Comparison of ENCODE assay signal across 11 mouse cellular contexts in genomic region chr6:125216898-125217297, GRCm38 (mm10). TPM values are rescaled to one million over a fixed set of nuclear protein-coding genes. Genes with fewer than 3 reads are reported as not detected.
DNase-seq lines count a peak whose midpoint lies in the region; ATAC-seq lines count a peak whose summit lies in the region.
"Had no signal": no experiment of that assay in that cellular context is flagged by ENCODE, and none has a peak within 500 bp of the region (broad histone marks: within the 10 kb centered on the region; RNA-seq: fewer than 3 reads in every experiment).

No protein-coding gene starts in this region.

- no peak overlapping the region for H3K4me2 ChIP-seq in forebrain, embryonic 11.5 days (ENCODE audit: low read depth, low read length, severe bottlenecking)
- peak overlapping the region; percentile 89; the same call in 1 of the 2 replicates for H3K4me2 ChIP-seq in limb, embryonic 12.5 days
- H3K4me2 ChIP-seq in liver, embryonic 13.5 days: peak overlapping the region; percentile 96

- no peaks in the 10 kb centered on the region for H3K27me3 ChIP-seq in forebrain, embryonic 11.5 days (ENCODE audit: control insufficient read depth, insufficient read depth, low read length)
- peaks cover 29% of the 10 kb centered on the region for H3K27me3 ChIP-seq in forebrain, embryonic 10.5 days (ENCODE audit: poor library complexity, severe bottlenecking)
- H3K27me3 ChIP-seq in limb, embryonic 12.5 days: peaks cover 11% of the 10 kb centered on the region
- peaks cover 30% of the 10 kb centered on the region for H3K27me3 ChIP-seq in limb, embryonic 10.5 days (ENCODE audit: low read depth, poor library complexity, severe bottlenecking)
- peaks cover 21% of the 10 kb centered on the region for H3K27me3 ChIP-seq in liver, embryonic 13.5 days

- H3K4me1 ChIP-seq in forebrain, embryonic 11.5 days (replicated peaks; ENCODE audit: control insufficient read depth, insufficient read depth, low read length): no peaks in the 10 kb centered on the region; the same call in 1 of the 2 replicates
- peaks cover 16% of the 10 kb centered on the region for H3K4me1 ChIP-seq in forebrain, embryonic 10.5 days
- H3K4me1 ChIP-seq in limb, embryonic 12.5 days (replicated peaks): peaks cover 6% of the 10 kb centered on the region; the same call in 1 of the 2 replicates
- H3K4me1 ChIP-seq in limb, embryonic 10.5 days: peaks cover 13% of the 10 kb centered on the region
- peaks cover 16% of the 10 kb centered on the region for H3K4me1 ChIP-seq in liver, embryonic 13.5 days (replicated peaks)

- H3K9me3 ChIP-seq in forebrain, embryonic 11.5 days (ENCODE audit: control insufficient read depth, low read length): no peaks in the 10 kb centered on the region
- H3K9me3 ChIP-seq in forebrain, embryonic 10.5 days: no peaks in the 10 kb centered on the region
- no peaks in the 10 kb centered on the region for H3K9me3 ChIP-seq in limb, embryonic 12.5 days
- no peaks in the 10 kb centered on the region for H3K9me3 ChIP-seq in limb, embryonic 10.5 days (replicated peaks)
- H3K9me3 ChIP-seq in liver, embryonic 13.5 days (replicated peaks): no peaks in the 10 kb centered on the region

- peak overlapping the region; percentile 12; the same call in 1 of the 2 replicates for H3K9ac ChIP-seq in forebrain, embryonic 11.5 days (ENCODE audit: low read length)
- H3K9ac ChIP-seq in limb, embryonic 12.5 days (replicated peaks): no peak overlapping the region
- H3K9ac ChIP-seq in liver, embryonic 13.5 days: peak overlapping the region; percentile 86; the same call in 1 of the 2 replicates

- no peak overlapping the region for H3K4me3 ChIP-seq in forebrain, embryonic 11.5 days (ENCODE audit: low read depth, low read length)
- no peak overlapping the region; the same call in 1 of the 2 replicates for H3K4me3 ChIP-seq in forebrain, embryonic 10.5 days
- no peak overlapping the region for H3K4me3 ChIP-seq in limb, embryonic 12.5 days (replicated peaks)
- H3K4me3 ChIP-seq in limb, embryonic 10.5 days: no peak overlapping the region
- peak overlapping the region; percentile 79; the same call in 1 of the 2 replicates for H3K4me3 ChIP-seq in liver, embryonic 13.5 days (replicated peaks)

- no peaks in the 10 kb centered on the region for H3K36me3 ChIP-seq in forebrain, embryonic 11.5 days (ENCODE audit: control insufficient read depth, insufficient read depth, low read length)
- peaks cover 9% of the 10 kb centered on the region for H3K36me3 ChIP-seq in forebrain, embryonic 10.5 days (replicated peaks)
- peaks cover 6% of the 10 kb centered on the region; the same call in 1 of the 2 replicates for H3K36me3 ChIP-seq in limb, embryonic 12.5 days
- no peaks in the 10 kb centered on the region for H3K36me3 ChIP-seq in limb, embryonic 10.5 days
- 0 out of 2 replicates have a peak, but pooled peaks cover 4% of the 10 kb centered on the region for H3K36me3 ChIP-seq in liver, embryonic 13.5 days

- no peak for ATAC-seq in forebrain, embryonic 11.5 days (replicated peaks; ENCODE audit: low FRiP score)
- no peak for ATAC-seq in limb, embryonic 12.5 days (ENCODE audit: insufficient number of reproducible peaks, insufficient read depth, low FRiP score, low TSS enrichment, low read depth)
- no peak for ATAC-seq in liver, embryonic 13.5 days (ENCODE audit: low read depth)

- no peak overlapping the region for H3K27ac ChIP-seq in forebrain, embryonic 11.5 days (ENCODE audit: low read depth, low read length)
- no peak overlapping the region for H3K27ac ChIP-seq in forebrain, embryonic 10.5 days
- H3K27ac ChIP-seq in limb, embryonic 12.5 days: no peak overlapping the region
- H3K27ac ChIP-seq in limb, embryonic 10.5 days: no peak overlapping the region
- H3K27ac ChIP-seq in liver, embryonic 13.5 days: no peak overlapping the region

- WGBS in forebrain, embryonic 11.5 days: 89% methylated on average over 2 of the region's 2 CpGs
- 87% methylated on average over 2 of the region's 2 CpGs for WGBS in forebrain, embryonic 10.5 days
- 73% methylated on average over 2 of the region's 2 CpGs for WGBS in limb, embryonic 12.5 days
- 81% methylated on average over 2 of the region's 2 CpGs for WGBS in limb, embryonic 10.5 days
- WGBS in liver, embryonic 13.5 days (ENCODE audit: insufficient replicate concordance): 58% methylated on average over 2 of the region's 2 CpGs

- DNase-seq in forebrain, embryonic 11.5 days (ENCODE audit: low spot score): peak; percentile 37
- no peak for DNase-seq in forebrain, embryonic 10.5 days (ENCODE audit: extremely low spot score, low spot score)
- no peak for DNase-seq in limb, embryonic 10.5 days (ENCODE audit: low spot score)
- peak; percentile 51 for DNase-seq in brain, adult 2 months (ENCODE audit: low read depth, low spot score)
- DNase-seq in liver, embryonic 13.5 days: no peak
- DNase-seq in right cerebral cortex, adult 18-20 months: no peak
- no peak for DNase-seq in ovary, postnatal 10 days (ENCODE audit: low spot score)
- DNase-seq: gastrocnemius, postnatal 10 days; lung, postnatal 14 days; retina, postnatal 1 day had no signal

RNA-seq across cellular contexts. Expression of gene Vamp1, which starts 1.5 kb away (rescaled TPM):
- polyA plus RNA-seq in forebrain, embryonic 11.5 days (2014; fragmentation: Nextera tagmentation; extraction: Ambion mirVana): 1.9 and 2.1 TPM in 2 replicates
- polyA plus RNA-seq in forebrain, embryonic 10.5 days (2016; fragmentation: Nextera tagmentation; extraction: Ambion mirVana): 3.8 and 4.7 TPM in 2 replicates
- 6.3 and 7.4 TPM in 2 replicates for polyA plus RNA-seq in limb, embryonic 12.5 days (2016; fragmentation: Nextera tagmentation; extraction: Ambion mirVana)
- polyA plus RNA-seq in limb, embryonic 10.5 days (2016; fragmentation: Nextera tagmentation; extraction: Ambion mirVana): 3.2 and 3.9 TPM in 2 replicates
- 1.6 and 2.1 TPM in 2 replicates for polyA plus RNA-seq in liver, embryonic 13.5 days (2015; fragmentation: Nextera tagmentation; extraction: Ambion mirVana)

RNA-seq across cellular contexts. Expression of gene Tapbpl, which starts 14.8 kb away (rescaled TPM):
- 1.1 and 1.8 TPM in 2 replicates for polyA plus RNA-seq in forebrain, embryonic 11.5 days (2014; fragmentation: Nextera tagmentation; extraction: Ambion mirVana)
- polyA plus RNA-seq in forebrain, embryonic 10.5 days (2016; fragmentation: Nextera tagmentation; extraction: Ambion mirVana): 1.6 and 2.1 TPM in 2 replicates
- 2.0 and 2.8 TPM in 2 replicates for polyA plus RNA-seq in limb, embryonic 12.5 days (2016; fragmentation: Nextera tagmentation; extraction: Ambion mirVana)
- polyA plus RNA-seq in limb, embryonic 10.5 days (2016; fragmentation: Nextera tagmentation; extraction: Ambion mirVana): 1.0 and 1.8 TPM in 2 replicates
- 5.2 TPM in 2 replicates for polyA plus RNA-seq in liver, embryonic 13.5 days (2015; fragmentation: Nextera tagmentation; extraction: Ambion mirVana)

RNA-seq across cellular contexts. Expression of gene Cd27, which starts 19.9 kb away (rescaled TPM):
- 1.3 and 2.3 TPM in 2 replicates for polyA plus RNA-seq in forebrain, embryonic 11.5 days (2014; fragmentation: Nextera tagmentation; extraction: Ambion mirVana)
- 1.1 and 1.7 TPM in 2 replicates for polyA plus RNA-seq in forebrain, embryonic 10.5 days (2016; fragmentation: Nextera tagmentation; extraction: Ambion mirVana)
- 2.8 and 3.0 TPM in 2 replicates for polyA plus RNA-seq in limb, embryonic 12.5 days (2016; fragmentation: Nextera tagmentation; extraction: Ambion mirVana)
- polyA plus RNA-seq in limb, embryonic 10.5 days (2016; fragmentation: Nextera tagmentation; extraction: Ambion mirVana): 0.84 and 1.6 TPM in 2 replicates
- 1.6 and 2.1 TPM in 2 replicates for polyA plus RNA-seq in liver, embryonic 13.5 days (2015; fragmentation: Nextera tagmentation; extraction: Ambion mirVana)

RNA-seq across cellular contexts. Expression of gene Mrpl51, which starts 25.3 kb away (rescaled TPM):
- 195 and 197 TPM in 2 replicates for polyA plus RNA-seq in forebrain, embryonic 11.5 days (2014; fragmentation: Nextera tagmentation; extraction: Ambion mirVana)
- polyA plus RNA-seq in forebrain, embryonic 10.5 days (2016; fragmentation: Nextera tagmentation; extraction: Ambion mirVana): 232 and 239 TPM in 2 replicates
- 209 and 210 TPM in 2 replicates for polyA plus RNA-seq in limb, embryonic 12.5 days (2016; fragmentation: Nextera tagmentation; extraction: Ambion mirVana)
- 213 and 231 TPM in 2 replicates for polyA plus RNA-seq in limb, embryonic 10.5 days (2016; fragmentation: Nextera tagmentation; extraction: Ambion mirVana)
- polyA plus RNA-seq in liver, embryonic 13.5 days (2015; fragmentation: Nextera tagmentation; extraction: Ambion mirVana): 217 and 225 TPM in 2 replicates

RNA-seq across cellular contexts. Expression of gene Ncapd2, which starts 25.4 kb away (rescaled TPM):
- 225 and 271 TPM in 2 replicates for polyA plus RNA-seq in forebrain, embryonic 11.5 days (2014; fragmentation: Nextera tagmentation; extraction: Ambion mirVana)
- polyA plus RNA-seq in forebrain, embryonic 10.5 days (2016; fragmentation: Nextera tagmentation; extraction: Ambion mirVana): 271 and 274 TPM in 2 replicates
- 224 and 227 TPM in 2 replicates for polyA plus RNA-seq in limb, embryonic 12.5 days (2016; fragmentation: Nextera tagmentation; extraction: Ambion mirVana)
- polyA plus RNA-seq in limb, embryonic 10.5 days (2016; fragmentation: Nextera tagmentation; extraction: Ambion mirVana): 285 and 288 TPM in 2 replicates
- 94.5 and 101 TPM in 2 replicates for polyA plus RNA-seq in liver, embryonic 13.5 days (2015; fragmentation: Nextera tagmentation; extraction: Ambion mirVana)

Comparison
In these comparisons a context has a peak if more than half of its experiments do, and no peak if none do; other contexts are left out.
1. DNase-seq: peak in forebrain, embryonic 11.5 days (single experiment) and brain, adult 2 months (single experiment); none in forebrain, embryonic 10.5 days (single experiment), limb, embryonic 10.5 days (single experiment), liver, embryonic 13.5 days (single experiment), right cerebral cortex, adult 18-20 months (single experiment) and ovary, postnatal 10 days (single experiment).